Mouse (Mus musculus) mesoderm, embryonic 11.5 days (tissue): ENCODE results near the gene Fam193b.

Source experiments
- DNase-seq: peaks from one replicate; pipeline ENCODE4 v3.0.0-alpha.2; 2012; ENCODE audit warnings: low read depth, low spot score

Gene Fam193b

DNA sequence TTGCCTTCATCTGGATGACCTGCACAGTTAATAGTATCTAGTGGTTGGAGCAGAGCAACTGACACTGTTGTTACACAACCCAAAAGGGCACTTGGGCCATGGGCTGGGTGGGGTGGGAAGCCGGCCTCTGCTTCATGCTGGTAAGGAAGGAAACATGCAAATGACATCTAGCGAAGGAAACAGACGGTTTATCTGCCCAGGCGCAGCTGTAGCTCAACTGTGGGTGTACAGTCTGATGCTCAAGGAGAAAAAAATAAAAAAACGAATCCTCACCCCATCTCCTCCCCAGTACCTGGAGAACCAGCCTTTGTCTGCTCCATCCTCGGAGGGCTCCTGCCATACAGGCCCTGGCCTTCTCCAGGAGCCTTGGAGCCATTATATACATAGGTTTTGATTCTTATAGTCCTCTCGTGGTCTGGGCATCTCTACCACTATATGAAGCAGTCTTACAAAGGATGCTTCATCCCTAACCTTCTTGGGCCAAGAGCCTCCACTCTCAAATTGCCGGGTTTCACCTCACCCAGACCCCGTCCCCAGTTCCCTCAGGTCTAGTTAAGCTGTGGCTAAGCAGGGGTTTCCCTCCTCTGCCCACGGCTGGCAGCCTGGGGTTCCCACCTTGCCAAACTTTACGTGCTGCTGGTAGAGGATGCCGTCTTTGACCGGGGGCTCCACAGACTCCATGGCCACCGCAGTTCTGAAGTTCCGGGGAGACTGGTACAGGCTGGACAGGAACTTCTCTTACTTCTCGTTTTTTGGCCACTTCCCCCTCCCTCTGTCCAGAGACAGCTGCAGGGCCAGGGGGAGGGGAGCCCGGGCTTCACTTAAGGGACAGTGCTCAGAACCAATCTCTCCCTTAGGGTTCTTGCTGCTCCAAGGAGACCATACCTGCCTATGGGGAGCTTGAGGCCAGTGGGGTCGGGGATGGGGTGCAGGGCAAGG, 42.8 kb downstream of the Fam193b start:
- DNase-seq = no peak

GRCm38 (mm10) chr13:55527212-55527611, 43.7 kb downstream of the Fam193b start:
- DNase-seq = no peak

GRCm38 (mm10) chr13:55525733-55526553, 45.0 kb downstream of the Fam193b start:
- DNase-seq = no peak

- no peak for DNase-seq
These were observed 46.8 kb downstream of the Fam193b start for GRCm38 (mm10) chr13:55523951-55524600.

GRCm38 (mm10) chr13:55523278-55523677, 47.6 kb downstream of the Fam193b start:
- no peak for DNase-seq

GRCm38 (mm10) chr13:55522730-55523129, 48.2 kb downstream of the Fam193b start:
- no peak for DNase-seq

GRCm38 (mm10) chr13:55519606-55520005, 51.3 kb downstream of the Fam193b start:
- no peak for DNase-seq

DNA sequence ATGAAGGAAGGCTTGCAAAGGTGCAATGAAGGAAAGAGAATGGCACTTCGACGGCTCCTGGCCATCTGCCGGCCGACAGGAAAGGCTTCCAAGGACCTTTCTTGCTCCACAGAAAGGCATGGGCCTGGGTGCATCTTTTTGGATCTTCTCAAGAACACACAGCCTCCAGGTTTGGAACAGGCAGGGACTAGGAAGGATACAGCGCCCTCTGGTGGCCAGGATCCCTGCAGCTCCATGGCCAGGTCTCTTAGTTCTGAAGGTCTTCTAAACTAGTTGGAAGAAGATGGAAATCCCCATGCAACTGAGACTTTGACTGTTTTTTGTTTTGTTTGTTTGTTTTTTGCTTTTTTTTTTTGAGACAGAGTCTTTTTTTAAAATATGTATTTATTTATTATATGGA, 54.0 kb downstream of the Fam193b start:
- peak; percentile 89 for DNase-seq

GRCm38 (mm10) chr13:55513828-55514227, 57.1 kb downstream of the Fam193b start:
- no peak for DNase-seq

- peak; percentile 90 for DNase-seq
These were observed 57.7 kb downstream of the Fam193b start, which contains the start of gene Pdlim7 for GRCm38 (mm10) chr13:55513111-55513748. TSS of gene Pdlim7 (minus strand) at chr13:55513676.

DNA sequence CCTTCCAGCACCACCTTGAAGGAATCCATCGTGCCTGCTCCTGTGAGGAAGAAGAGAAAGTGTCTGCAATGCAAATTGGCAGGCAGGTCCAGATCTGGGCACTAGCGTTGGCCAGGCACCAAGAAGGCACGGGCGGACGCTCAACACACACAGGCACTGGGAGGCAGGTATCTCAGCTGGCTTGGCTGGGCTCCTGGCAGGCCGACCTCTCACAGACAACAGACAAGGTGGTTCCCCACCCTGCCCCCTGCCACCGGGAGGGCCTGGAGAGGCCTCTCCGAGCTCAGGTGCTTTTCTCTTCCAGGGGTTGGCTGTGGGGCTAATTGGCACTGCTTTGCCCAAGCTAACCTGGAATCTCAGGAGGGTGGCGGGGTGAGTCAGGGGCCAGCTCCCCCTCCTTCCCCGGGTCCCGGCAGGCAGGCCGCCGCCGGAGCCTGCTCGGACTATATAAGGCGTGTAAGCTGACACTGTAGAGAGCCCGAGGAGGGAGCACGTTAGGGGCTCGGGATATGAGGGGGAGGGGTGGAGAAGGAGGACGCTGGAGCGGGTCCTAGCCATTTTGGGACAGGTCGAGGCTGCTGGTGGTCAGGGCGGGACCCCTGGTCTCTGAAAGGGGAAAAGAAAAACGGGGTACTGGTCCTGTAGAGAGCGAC, 58.4 kb downstream of the Fam193b start:
- DNase-seq = peak; percentile 78

- DNase-seq = peak; percentile 39
These were observed 59.4 kb downstream of the Fam193b start for GRCm38 (mm10) chr13:55511492-55511861.

DNA sequence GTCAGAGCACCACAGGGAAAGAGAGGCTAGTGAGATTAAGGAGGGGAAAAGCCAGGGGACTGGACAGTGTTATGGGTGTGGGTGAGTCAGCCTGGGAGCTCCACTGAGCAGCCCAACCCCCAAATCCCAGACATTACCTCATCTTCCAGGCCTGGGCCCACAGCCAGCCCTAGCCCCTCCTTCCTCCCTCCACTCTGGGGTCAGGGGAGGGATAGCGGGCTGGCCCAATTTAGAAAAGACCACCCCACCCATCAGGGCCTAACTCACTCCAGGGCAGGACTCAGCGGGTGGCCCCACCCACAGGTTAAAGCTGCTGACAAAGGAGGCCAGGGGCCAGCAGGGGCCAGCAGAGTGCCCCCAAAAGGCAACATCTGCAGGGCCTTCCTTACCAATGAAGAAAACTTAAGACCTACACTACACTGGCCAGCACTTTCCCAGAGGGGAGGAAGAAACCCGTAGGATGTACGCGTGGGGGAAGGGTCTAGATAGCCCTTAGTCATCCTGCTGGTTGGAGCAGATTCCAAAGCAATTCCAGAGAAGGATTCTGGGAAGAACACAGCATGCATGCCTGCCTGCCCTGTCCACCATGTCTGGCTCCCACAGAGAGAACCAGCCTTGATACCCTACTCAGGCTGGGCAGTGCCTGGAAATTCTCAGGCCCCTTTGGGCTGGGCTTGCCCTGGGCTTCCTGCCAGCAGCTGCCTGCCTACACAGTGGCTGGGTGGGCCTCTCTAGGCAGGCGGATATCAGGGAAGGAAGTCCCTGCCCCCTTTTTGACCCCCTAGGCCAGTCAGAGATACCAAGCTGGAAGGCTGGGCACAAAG, 60.0 kb downstream of the Fam193b start:
- DNase-seq = peak; percentile 73

DNA sequence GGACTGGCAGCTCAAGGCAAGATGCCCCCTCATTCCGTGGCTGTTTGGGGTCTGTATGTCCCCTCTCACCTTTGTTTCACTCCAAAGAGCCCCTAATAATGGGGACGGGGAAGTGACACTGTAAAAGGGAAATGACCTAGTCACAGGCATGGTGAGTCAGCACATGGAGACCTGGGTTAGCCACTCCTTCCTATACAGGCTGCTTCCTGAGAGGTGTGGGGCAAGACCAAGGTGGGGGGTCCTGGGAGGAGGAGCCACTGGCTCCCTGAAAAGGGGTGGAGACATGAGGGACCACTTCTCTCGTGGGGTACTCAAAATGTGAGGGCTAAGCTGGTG, 60.6 kb downstream of the Fam193b start:
- no peak for DNase-seq

GRCm38 (mm10) chr13:55508531-55508930, 62.4 kb downstream of the Fam193b start:
- no peak for DNase-seq

DNA sequence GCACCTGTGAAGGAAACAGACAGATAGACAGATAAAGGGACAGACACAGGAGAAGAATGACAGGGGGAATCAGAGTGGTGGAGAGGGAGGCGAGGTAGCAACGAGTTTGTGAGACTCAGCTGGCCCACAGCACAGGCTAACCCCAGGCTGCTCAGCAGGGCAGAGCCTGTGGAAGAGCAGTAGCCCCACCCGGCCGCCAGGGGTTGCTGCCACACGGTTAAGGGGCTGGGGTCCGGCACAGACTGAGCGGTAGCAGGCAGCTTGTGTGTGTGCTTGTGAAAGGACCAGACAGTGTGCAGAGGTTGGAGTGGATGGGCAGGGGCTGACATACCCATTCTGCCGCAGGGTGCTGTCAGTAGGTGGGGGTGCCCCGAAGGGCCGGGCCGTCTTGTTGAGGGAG, 63.0 kb downstream of the Fam193b start:
- DNase-seq = no peak

DNA sequence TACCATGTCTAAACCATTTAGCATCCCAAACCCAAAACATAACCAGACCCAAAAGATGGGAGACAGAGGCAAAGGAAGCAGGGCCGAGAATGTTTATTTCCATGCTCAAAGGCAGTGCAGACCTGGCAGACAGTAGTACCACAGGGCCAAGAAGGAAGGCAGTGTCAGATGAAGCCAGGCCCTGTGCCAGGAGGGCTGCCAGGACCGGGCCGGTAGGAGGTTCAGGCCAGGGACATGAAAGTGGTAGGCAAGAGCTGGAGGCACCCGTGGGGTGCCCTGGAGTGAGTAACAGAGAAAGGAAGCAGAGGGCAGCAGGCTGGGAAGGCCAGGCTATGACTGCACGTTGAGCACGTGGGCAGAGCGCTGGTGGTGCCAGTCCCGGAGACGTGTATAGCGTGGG, 64.2 kb downstream of the Fam193b start:
- no peak for DNase-seq

GRCm38 (mm10) chr13:55505810-55506209, 65.1 kb downstream of the Fam193b start:
- no peak for DNase-seq

GRCm38 (mm10) chr13:55504390-55504789, 66.5 kb downstream of the Fam193b start:
- DNase-seq = no peak

DNA sequence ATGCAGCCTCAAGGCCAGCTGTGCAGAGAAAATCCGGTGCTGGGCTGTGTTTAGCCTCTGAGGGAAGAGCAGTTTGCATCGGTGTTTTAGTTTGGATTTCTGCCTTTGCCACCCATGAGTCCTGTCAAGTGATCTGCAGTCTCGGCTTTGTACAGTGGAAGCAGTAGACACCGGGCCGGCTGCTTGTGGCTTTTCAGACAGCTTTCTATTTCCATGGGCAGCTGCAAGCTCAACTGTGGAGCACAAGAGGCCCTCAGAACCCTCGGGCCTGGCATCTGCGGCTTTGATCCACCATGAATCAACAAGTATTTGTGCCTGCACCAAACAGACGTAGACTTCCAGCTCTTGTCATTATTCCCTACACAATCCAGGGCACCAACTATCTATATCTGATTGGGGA, 68.5 kb downstream of the Fam193b start:
- no peak for DNase-seq
